Mouse (Mus musculus): ENCODE results near the gene Ahcyl2. TPM values are rescaled to one million over a fixed set of nuclear protein-coding genes. Genes with fewer than 3 reads are reported as not detected.
A peak's percentile ranks its signal among the peaks of the same experiment; 100 is the strongest.

The Ahcyl2 gene
- polyA plus RNA-seq, 1 experiment from 2014 or later: 11.8 TPM

DNA sequence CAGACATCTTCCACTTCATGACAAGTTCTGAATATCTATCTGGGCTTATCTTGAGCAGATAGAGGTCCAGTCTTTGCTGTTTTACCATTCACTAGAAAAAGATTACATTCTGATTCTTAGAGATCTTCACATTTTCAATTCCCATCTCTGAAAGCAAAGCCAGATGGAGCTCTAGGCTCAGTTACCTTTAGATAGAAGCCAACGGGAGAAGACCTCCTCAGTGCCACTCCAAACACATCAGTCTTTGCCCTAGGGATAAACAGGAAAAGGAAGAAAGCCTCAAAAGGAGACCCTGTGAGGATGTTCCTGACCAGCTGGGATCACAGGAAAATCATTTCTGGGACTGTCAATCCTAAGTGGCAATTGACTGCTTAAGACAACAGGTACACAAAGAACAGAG, 145.9 kb downstream of the Ahcyl2 start:
- Histone ChIP-seq H3K27me3 (ENCODE audit: control insufficient read depth, insufficient read depth, low read length) (peaks cover 12% of the 10 kb centered on the region; the same call in 1 of the 2 replicates), H3K4me2 (ENCODE audit: low read depth) (no peak overlapping the region), H3K27ac (ENCODE audit: low read depth, low read length) (no peak overlapping the region), H3K9ac (ENCODE audit: low read length) (no peak overlapping the region), H3K4me3 (ENCODE audit: low read depth, low read length) (no peak overlapping the region), H3K36me3 (ENCODE audit: control insufficient read depth, insufficient read depth, low read length) (no peaks in the 10 kb centered on the region), H3K4me1 (ENCODE audit: control insufficient read depth, insufficient read depth, low read length) (no peaks in the 10 kb centered on the region), H3K9me3 (ENCODE audit: control insufficient read depth, low read length) (no peaks in the 10 kb centered on the region)
- DNase-seq (ENCODE audit: low spot score) (no peak), ATAC-seq (ENCODE audit: insufficient read depth, low FRiP score, low TSS enrichment) (no peak)
- WGBS: 50% methylated on average over 1 of the region's 1 CpGs

- no peak for ATAC-seq (ENCODE audit: insufficient read depth, low FRiP score, low TSS enrichment)
- H3K9ac ChIP-seq (ENCODE audit: low read length): no peak overlapping the region
- peaks cover 14% of the 10 kb centered on the region; the same call in 1 of the 2 replicates for H3K27me3 ChIP-seq (ENCODE audit: control insufficient read depth, insufficient read depth, low read length)
- H3K4me3 ChIP-seq (ENCODE audit: low read depth, low read length): no peak overlapping the region
- DNase-seq (ENCODE audit: low spot score): no peak
- no peak overlapping the region for H3K4me2 ChIP-seq (ENCODE audit: low read depth)
- no peak overlapping the region for H3K27ac ChIP-seq (ENCODE audit: low read depth, low read length)
- H3K9me3 ChIP-seq (ENCODE audit: control insufficient read depth, low read length): no peaks in the 10 kb centered on the region
- H3K4me1 ChIP-seq (ENCODE audit: control insufficient read depth, insufficient read depth, low read length): no peaks in the 10 kb centered on the region
- no peaks in the 10 kb centered on the region for H3K36me3 ChIP-seq (ENCODE audit: control insufficient read depth, insufficient read depth, low read length)
These were observed 146.3 kb downstream of the Ahcyl2 start for GRCm38 (mm10) chr6:29914136-29914535.

GRCm38 (mm10) chr6:29915836-29916235, 148.0 kb downstream of the Ahcyl2 start:
- H3K4me3 ChIP-seq (ENCODE audit: low read depth, low read length): no peak overlapping the region
- H3K9ac ChIP-seq (ENCODE audit: low read length): no peak overlapping the region
- DNase-seq (ENCODE audit: low spot score) (no peak), ATAC-seq (ENCODE audit: insufficient read depth, low FRiP score, low TSS enrichment) (no peak)
- H3K36me3 ChIP-seq (ENCODE audit: control insufficient read depth, insufficient read depth, low read length): no peaks in the 10 kb centered on the region
- no peak overlapping the region for H3K27ac ChIP-seq (ENCODE audit: low read depth, low read length)
- no peaks in the 10 kb centered on the region for H3K4me1 ChIP-seq (ENCODE audit: control insufficient read depth, insufficient read depth, low read length)
- 31% methylated on average over 9 of the region's 9 CpGs for WGBS
- H3K4me2 ChIP-seq (ENCODE audit: low read depth): peak overlapping the region; percentile 92; the same call in 1 of the 2 replicates
- peaks cover 14% of the 10 kb centered on the region; the same call in 1 of the 2 replicates for H3K27me3 ChIP-seq (ENCODE audit: control insufficient read depth, insufficient read depth, low read length)
- no peaks in the 10 kb centered on the region for H3K9me3 ChIP-seq (ENCODE audit: control insufficient read depth, low read length)

DNA sequence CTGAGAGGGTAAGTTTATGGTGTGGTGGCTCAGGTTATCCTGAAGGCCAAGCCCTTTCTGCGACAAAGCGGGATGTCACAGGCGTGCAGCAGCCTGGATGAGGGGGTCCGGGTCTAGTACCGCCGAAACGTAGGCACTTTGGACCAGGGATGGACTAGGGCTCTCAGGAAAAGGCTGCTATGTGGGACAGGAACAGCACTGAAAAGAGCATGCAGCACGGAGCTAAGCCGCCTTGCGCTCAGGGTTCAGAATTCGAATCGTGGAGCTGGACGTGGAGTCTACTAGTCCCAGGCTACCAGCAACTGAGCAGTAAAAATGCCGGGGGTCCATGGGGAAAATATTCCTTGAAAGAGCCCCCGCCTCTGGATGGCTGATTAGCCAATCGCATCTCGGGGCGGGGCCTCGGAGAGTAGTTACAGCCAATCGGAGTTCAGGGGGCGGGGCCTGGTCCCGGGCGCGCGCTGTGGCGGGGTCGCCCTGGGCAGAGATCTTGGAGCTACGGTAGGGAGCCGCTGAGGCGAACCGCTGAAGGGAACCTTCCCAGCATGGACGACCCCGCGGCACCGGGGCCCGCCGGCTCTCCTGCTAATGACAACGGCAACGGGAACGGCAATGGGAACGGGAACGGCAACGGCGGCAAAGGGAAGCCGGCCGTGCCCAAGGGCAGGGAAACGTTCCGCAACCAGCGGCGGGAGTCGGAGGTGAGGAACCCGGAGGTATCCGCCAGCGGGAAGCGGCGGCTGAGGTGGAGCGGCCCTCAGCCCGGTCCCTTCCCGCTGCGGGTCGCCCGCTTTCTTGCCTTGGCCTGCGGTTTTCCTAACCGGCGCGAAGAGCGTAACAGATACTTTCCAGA, 148.9 kb downstream of the Ahcyl2 start, which contains the start of gene Strip2:
Strip2 (plus strand) TSS at position 483 of the 853 bp plus-strand sequence.
- H3K9me3 ChIP-seq (ENCODE audit: control insufficient read depth, low read length): no peaks in the 10 kb centered on the region
- H3K27me3 ChIP-seq (ENCODE audit: control insufficient read depth, insufficient read depth, low read length): peaks cover 14% of the 10 kb centered on the region; the same call in 1 of the 2 replicates
- no peaks in the 10 kb centered on the region for H3K36me3 ChIP-seq (ENCODE audit: control insufficient read depth, insufficient read depth, low read length)
- peak within 1 kb of the TSS; percentile 68 for H3K4me3 ChIP-seq (ENCODE audit: low read depth, low read length)
- WGBS: under 1% methylated on average over 67 of the region's 67 CpGs
- DNase-seq (ENCODE audit: low spot score): peak; percentile 96
- peak within 1 kb of the TSS; percentile 47 for H3K9ac ChIP-seq (ENCODE audit: low read length)
- H3K4me2 ChIP-seq (ENCODE audit: low read depth): peak within 1 kb of the TSS; percentile 92
- no peaks in the 10 kb centered on the region for H3K4me1 ChIP-seq (ENCODE audit: control insufficient read depth, insufficient read depth, low read length)
- ATAC-seq (ENCODE audit: insufficient read depth, low FRiP score, low TSS enrichment): peak; percentile 99
- H3K27ac ChIP-seq (ENCODE audit: low read depth, low read length): no peak within 1 kb of the TSS

- Histone ChIP-seq H3K9ac (ENCODE audit: low read length) (peak overlapping the region; percentile 47), H3K36me3 (ENCODE audit: control insufficient read depth, insufficient read depth, low read length) (no peaks in the 10 kb centered on the region), H3K9me3 (ENCODE audit: control insufficient read depth, low read length) (no peaks in the 10 kb centered on the region), H3K27ac (ENCODE audit: low read depth, low read length) (no peak overlapping the region), H3K4me1 (ENCODE audit: control insufficient read depth, insufficient read depth, low read length) (no peaks in the 10 kb centered on the region), H3K4me2 (ENCODE audit: low read depth) (peak overlapping the region; percentile 92), H3K4me3 (ENCODE audit: low read depth, low read length) (peak overlapping the region; percentile 68), H3K27me3 (ENCODE audit: control insufficient read depth, insufficient read depth, low read length) (peaks cover 14% of the 10 kb centered on the region; the same call in 1 of the 2 replicates)
- ATAC-seq (ENCODE audit: insufficient read depth, low FRiP score, low TSS enrichment) (peak; percentile 58), DNase-seq (ENCODE audit: low spot score) (no peak)
- WGBS: under 1% methylated on average over 21 of the region's 21 CpGs
These were observed 149.5 kb downstream of the Ahcyl2 start for GRCm38 (mm10) chr6:29917383-29917720.

DNA sequence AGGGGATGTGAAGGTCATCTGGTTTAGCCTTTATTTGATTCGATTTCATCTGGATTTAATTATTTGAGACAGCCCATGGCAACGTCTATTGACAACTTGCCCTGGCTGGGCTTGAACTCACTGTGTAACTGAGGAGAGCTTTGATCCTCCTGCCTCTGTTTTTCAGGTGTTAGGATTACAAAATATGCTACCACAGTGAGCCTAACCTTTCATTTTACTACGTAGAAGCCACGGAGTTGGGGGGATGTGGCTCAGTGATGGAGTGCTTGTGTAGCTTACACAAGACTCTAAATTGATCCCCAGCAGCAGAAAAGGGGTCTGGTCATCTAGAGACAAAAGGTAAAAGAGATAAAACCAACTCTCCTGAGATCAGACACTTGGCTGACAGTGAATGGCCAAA, 150.1 kb downstream of the Ahcyl2 start:
- Histone ChIP-seq H3K27ac (ENCODE audit: low read depth, low read length) (no peak overlapping the region), H3K4me1 (ENCODE audit: control insufficient read depth, insufficient read depth, low read length) (no peaks in the 10 kb centered on the region), H3K36me3 (ENCODE audit: control insufficient read depth, insufficient read depth, low read length) (no peaks in the 10 kb centered on the region), H3K4me2 (ENCODE audit: low read depth) (peak overlapping the region; percentile 92; the same call in 1 of the 2 replicates), H3K9ac (ENCODE audit: low read length) (no peak overlapping the region), H3K9me3 (ENCODE audit: control insufficient read depth, low read length) (no peaks in the 10 kb centered on the region), H3K4me3 (ENCODE audit: low read depth, low read length) (no peak overlapping the region), H3K27me3 (ENCODE audit: control insufficient read depth, insufficient read depth, low read length) (peaks cover 14% of the 10 kb centered on the region; the same call in 1 of the 2 replicates)
- no peak for DNase-seq (ENCODE audit: low spot score)
- no peak for ATAC-seq (ENCODE audit: insufficient read depth, low FRiP score, low TSS enrichment)
- 30% methylated on average over 4 of the region's 4 CpGs for WGBS

DNA sequence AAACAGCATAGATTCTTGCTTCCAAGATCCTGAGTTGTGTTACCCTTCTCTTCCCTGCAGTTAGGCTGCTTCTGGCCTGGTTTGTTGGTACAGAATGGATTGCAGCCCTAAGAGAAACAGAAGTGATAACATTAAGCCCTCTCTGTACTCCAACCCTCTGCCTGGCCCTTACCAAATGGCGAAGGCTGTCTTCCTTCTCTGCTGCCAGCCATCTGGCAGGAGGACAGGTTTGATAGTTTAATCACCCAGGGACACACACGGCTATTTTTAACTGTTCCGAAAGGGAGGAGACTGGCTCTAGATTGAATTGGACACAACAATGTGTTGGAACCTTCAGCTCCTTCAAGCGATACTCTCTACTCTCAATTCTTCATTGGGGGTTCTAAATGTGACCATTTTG, 155.7 kb downstream of the Ahcyl2 start:
- Histone ChIP-seq H3K36me3 (ENCODE audit: control insufficient read depth, insufficient read depth, low read length) (no peaks in the 10 kb centered on the region), H3K27me3 (ENCODE audit: control insufficient read depth, insufficient read depth, low read length) (0 out of 2 replicates have a peak, but pooled peaks cover 2% of the 10 kb centered on the region), H3K4me3 (ENCODE audit: low read depth, low read length) (no peak overlapping the region), H3K27ac (ENCODE audit: low read depth, low read length) (no peak overlapping the region), H3K4me1 (ENCODE audit: control insufficient read depth, insufficient read depth, low read length) (no peaks in the 10 kb centered on the region), H3K4me2 (ENCODE audit: low read depth) (no peak overlapping the region), H3K9me3 (ENCODE audit: control insufficient read depth, low read length) (no peaks in the 10 kb centered on the region), H3K9ac (ENCODE audit: low read length) (no peak overlapping the region)
- DNase-seq (ENCODE audit: low spot score) (no peak), ATAC-seq (ENCODE audit: insufficient read depth, low FRiP score, low TSS enrichment) (no peak)
- WGBS: 67% methylated on average over 4 of the region's 4 CpGs

- Histone ChIP-seq H3K27ac (ENCODE audit: low read depth, low read length) (no peak overlapping the region), H3K4me3 (ENCODE audit: low read depth, low read length) (no peak overlapping the region), H3K36me3 (ENCODE audit: control insufficient read depth, insufficient read depth, low read length) (no peaks in the 10 kb centered on the region), H3K4me1 (ENCODE audit: control insufficient read depth, insufficient read depth, low read length) (no peaks in the 10 kb centered on the region), H3K9me3 (ENCODE audit: control insufficient read depth, low read length) (no peaks in the 10 kb centered on the region), H3K4me2 (ENCODE audit: low read depth) (no peak overlapping the region), H3K27me3 (ENCODE audit: control insufficient read depth, insufficient read depth, low read length) (no peaks in the 10 kb centered on the region), H3K9ac (ENCODE audit: low read length) (no peak overlapping the region)
- DNase-seq (ENCODE audit: low spot score): no peak
- ATAC-seq (ENCODE audit: insufficient read depth, low FRiP score, low TSS enrichment): no peak
- 53% methylated on average over 6 of the region's 6 CpGs for WGBS
These were observed 157.9 kb downstream of the Ahcyl2 start for GRCm38 (mm10) chr6:29925594-29926219.
